Mouse (Mus musculus) cortical plate, adult 2 months (tissue): Measurements from ENCODE around the gene Brd7.

Experiments
- CTCF ChIP-seq: fragments of 200-500 bp; IDR thresholded peaks from 2 replicates; pipeline ENCODE4 v1.5.1; 2011; ENCODE audit warnings: mild to moderate bottlenecking, control low read depth, low read length; ENCODE audit not compliant: insufficient read depth; ENCODE audit errors: extremely low read depth
- POLR2A ChIP-seq: fragments of 200-500 bp; IDR thresholded peaks from 2 replicates; pipeline ENCODE4 v1.6.1; 2011; ENCODE audit warnings: mild to moderate bottlenecking, low read length, control low read depth; ENCODE audit not compliant: insufficient read depth; ENCODE audit errors: extremely low read depth

GRCm38 (mm10) chr8:88361708-88362428 lies at the start of gene Brd7:
- TF ChIP-seq CTCF (peak; percentile 43), POLR2A (peak; percentile 34; the same call in 1 of the 2 replicates)
